30 mouse cellular contexts compared by ENCODE assay signal in the genomic region with DNA sequence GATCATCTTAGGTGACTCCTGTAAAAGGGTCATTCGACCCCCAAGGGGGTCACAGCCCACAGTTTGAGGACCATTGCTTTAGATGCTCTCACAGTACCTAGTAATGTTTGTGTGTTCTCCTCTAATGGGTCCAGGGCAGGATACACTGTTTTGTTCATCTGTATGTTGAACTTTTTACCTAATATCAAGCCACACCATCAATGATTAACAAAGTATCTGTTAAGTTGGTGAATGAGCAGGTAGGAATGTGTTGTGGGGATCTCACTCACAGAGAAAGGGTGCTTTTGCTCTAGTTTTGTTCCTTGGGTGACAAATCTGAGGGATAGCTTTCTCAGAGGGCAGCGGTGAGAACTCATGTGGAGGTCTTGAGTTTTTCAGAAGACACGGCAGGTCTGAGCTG.
DNase-seq lines count a peak whose midpoint lies in the region; ATAC-seq and TF ChIP-seq lines count a peak whose summit lies in the region.
"Had no signal": no experiment of that assay in that cellular context is flagged by ENCODE, and none has a peak within 500 bp of the region (broad histone marks: within the 10 kb centered on the region; RNA-seq: fewer than 3 reads in every experiment).

No protein-coding gene starts in this region.

- no peaks in the 10 kb centered on the region for H3K27me3 ChIP-seq in hindbrain, postnatal 0 days (ENCODE audit: insufficient read depth, low read length)
- no peaks in the 10 kb centered on the region for H3K27me3 ChIP-seq in hindbrain, embryonic 11.5 days (ENCODE audit: control insufficient read depth, insufficient read depth, low read length)
- no peaks in the 10 kb centered on the region; the same call in 1 of the 2 replicates for H3K27me3 ChIP-seq in kidney, embryonic 14.5 days (ENCODE audit: control insufficient read depth, insufficient read depth, low read length)
- H3K27me3 ChIP-seq in liver, postnatal 0 days (ENCODE audit: insufficient read depth, low read length) = no peaks in the 10 kb centered on the region
- no peaks in the 10 kb centered on the region for H3K27me3 ChIP-seq in liver, embryonic 11.5 days (replicated peaks; ENCODE audit: control insufficient read depth, insufficient read depth, low read length)
- H3K27me3 ChIP-seq: embryonic facial prominence, embryonic 15.5 days; forebrain, embryonic 12.5 days; heart, embryonic 15.5 days; hindbrain, embryonic 12.5 days; liver, embryonic 13.5 days; midbrain, embryonic 15.5 days had no signal

- H3K27ac ChIP-seq in hindbrain, postnatal 0 days = 0 out of 2 replicates have a peak overlapping the region, but pooled peaks have one; percentile 68
- H3K27ac ChIP-seq in hindbrain, embryonic 11.5 days (ENCODE audit: low read depth, low read length) = no peak overlapping the region
- H3K27ac ChIP-seq in kidney, embryonic 14.5 days (ENCODE audit: low read depth, low read length) = no peak overlapping the region
- peak overlapping the region; percentile 65 for H3K27ac ChIP-seq in liver, postnatal 0 days (ENCODE audit: low read depth)
- H3K27ac ChIP-seq in liver, embryonic 11.5 days (ENCODE audit: low read depth, low read length) = no peak overlapping the region
- H3K27ac ChIP-seq: embryonic facial prominence, embryonic 15.5 days; heart, embryonic 10.5 days; heart, embryonic 15.5 days; liver, embryonic 13.5 days; midbrain, embryonic 15.5 days; stomach, postnatal 0 days had no signal

- no peak overlapping the region for H3K4me3 ChIP-seq in hindbrain, postnatal 0 days (ENCODE audit: low read length)
- no peak overlapping the region for H3K4me3 ChIP-seq in hindbrain, embryonic 11.5 days (ENCODE audit: low read depth, low read length)
- H3K4me3 ChIP-seq in kidney, embryonic 14.5 days (ENCODE audit: low read length) = no peak overlapping the region
- no peak overlapping the region for H3K4me3 ChIP-seq in liver, postnatal 0 days (ENCODE audit: low read depth, low read length)
- H3K4me3 ChIP-seq in liver, embryonic 11.5 days (ENCODE audit: low read depth, low read length) = no peak overlapping the region
- H3K4me3 ChIP-seq: embryonic facial prominence, embryonic 10.5 days; embryonic facial prominence, embryonic 15.5 days; forebrain, embryonic 12.5 days; heart, embryonic 10.5 days; heart, embryonic 15.5 days; hindbrain, embryonic 12.5 days; liver, embryonic 13.5 days; midbrain, embryonic 10.5 days; midbrain, embryonic 15.5 days had no signal

- no peak for ATAC-seq in hindbrain, postnatal 0 days
- no peak for ATAC-seq in hindbrain, embryonic 11.5 days (ENCODE audit: low FRiP score)
- no peak for ATAC-seq in kidney, embryonic 14.5 days (ENCODE audit: low FRiP score, low TSS enrichment)
- ATAC-seq in liver, postnatal 0 days = peak; percentile 87
- ATAC-seq in liver, embryonic 11.5 days (replicated peaks; ENCODE audit: low FRiP score) = no peak
- ATAC-seq: forebrain, postnatal 0 days; inflammation-experienced regulatory T-cells, adult 6 months; midbrain, embryonic 15.5 days had no signal

- H3K4me2 ChIP-seq in hindbrain, postnatal 0 days (ENCODE audit: low read depth, low read length) = no peak overlapping the region
- H3K4me2 ChIP-seq in hindbrain, embryonic 11.5 days (replicated peaks; ENCODE audit: low read depth, low read length) = no peak overlapping the region
- no peak overlapping the region for H3K4me2 ChIP-seq in kidney, embryonic 14.5 days (replicated peaks; ENCODE audit: low read depth, low read length)
- peak overlapping the region; percentile 19; the same call in 1 of the 2 replicates for H3K4me2 ChIP-seq in liver, postnatal 0 days (ENCODE audit: low read depth, low read length)
- no peak overlapping the region for H3K4me2 ChIP-seq in liver, embryonic 11.5 days
- H3K4me2 ChIP-seq: embryonic facial prominence, embryonic 15.5 days; forebrain, embryonic 12.5 days; heart, embryonic 15.5 days; hindbrain, embryonic 12.5 days; liver, embryonic 13.5 days; lung, embryonic 14.5 days; midbrain, embryonic 15.5 days had no signal

- DNase-seq in hindbrain, postnatal 0 days (ENCODE audit: low spot score) = no peak
- no peak for DNase-seq in hindbrain, embryonic 11.5 days (ENCODE audit: low spot score)
- DNase-seq in kidney, adult 9 months = peak; percentile 74
- no peak for DNase-seq in liver, postnatal 0 days
- DNase-seq in liver, embryonic 11.5 days (ENCODE audit: low spot score) = no peak
- DNase-seq in lung, postnatal 10 days = no peak
- DNase-seq: adrenal gland, postnatal 10 days; cerebellum, adult 8-10 months; cerebellum, postnatal 25 days; forebrain, postnatal 0 days; gastrocnemius, postnatal 14 days; heart, adult 11 months; layer of hippocampus, adult 9-11 months; liver, embryonic 13.5 days; lung, embryonic 14.5 days; right cerebral cortex, adult 18-20 months; thymus, adult 18-20 months; thymus, postnatal 25 days had no signal

- H3K36me3 ChIP-seq in hindbrain, postnatal 0 days (ENCODE audit: insufficient read depth, low read length) = no peaks in the 10 kb centered on the region
- no peaks in the 10 kb centered on the region for H3K36me3 ChIP-seq in hindbrain, embryonic 11.5 days (ENCODE audit: control insufficient read depth, insufficient read depth, low read length)
- no peaks in the 10 kb centered on the region for H3K36me3 ChIP-seq in kidney, embryonic 14.5 days (ENCODE audit: control insufficient read depth, insufficient read depth, low read length)
- no peaks in the 10 kb centered on the region for H3K36me3 ChIP-seq in liver, postnatal 0 days (replicated peaks; ENCODE audit: insufficient read depth, low read length)
- H3K36me3 ChIP-seq in liver, embryonic 11.5 days (ENCODE audit: control insufficient read depth, insufficient read depth, low read length) = no peaks in the 10 kb centered on the region
- H3K36me3 ChIP-seq: embryonic facial prominence, embryonic 10.5 days; embryonic facial prominence, embryonic 15.5 days; forebrain, embryonic 12.5 days; G1E; heart, embryonic 10.5 days; heart, embryonic 15.5 days; hindbrain, embryonic 12.5 days; liver, embryonic 13.5 days; midbrain, embryonic 10.5 days; midbrain, embryonic 15.5 days had no signal

- no peak for TF ChIP-seq EP300 in liver, postnatal 0 days (IDR thresholded peaks at IDR 0.05; ENCODE audit: low read depth)

- no peaks in the 10 kb centered on the region for H3K9me3 ChIP-seq in hindbrain, postnatal 0 days (ENCODE audit: low read length)
- no peaks in the 10 kb centered on the region for H3K9me3 ChIP-seq in hindbrain, embryonic 11.5 days (ENCODE audit: control insufficient read depth, low read length)
- H3K9me3 ChIP-seq in kidney, embryonic 14.5 days (ENCODE audit: control insufficient read depth, low read length) = no peaks in the 10 kb centered on the region
- H3K9me3 ChIP-seq in liver, postnatal 0 days (ENCODE audit: low read length) = no peaks in the 10 kb centered on the region
- H3K9me3 ChIP-seq in liver, embryonic 11.5 days (ENCODE audit: control insufficient read depth, low read length) = no peaks in the 10 kb centered on the region
- H3K9me3 ChIP-seq: embryonic facial prominence, embryonic 10.5 days; embryonic facial prominence, embryonic 15.5 days; forebrain, embryonic 12.5 days; G1E; heart, embryonic 10.5 days; heart, embryonic 15.5 days; hindbrain, embryonic 12.5 days; liver, embryonic 13.5 days; midbrain, embryonic 10.5 days; midbrain, embryonic 15.5 days had no signal

- H3K9ac ChIP-seq in hindbrain, postnatal 0 days (replicated peaks; ENCODE audit: low read length) = no peak overlapping the region
- H3K9ac ChIP-seq in hindbrain, embryonic 11.5 days (ENCODE audit: low read depth, low read length) = no peak overlapping the region
- no peak overlapping the region for H3K9ac ChIP-seq in kidney, embryonic 14.5 days (ENCODE audit: low read depth, low read length)
- H3K9ac ChIP-seq in liver, postnatal 0 days (replicated peaks) = no peak overlapping the region
- H3K9ac ChIP-seq in liver, embryonic 11.5 days (ENCODE audit: low read depth, low read length) = no peak overlapping the region
- H3K9ac ChIP-seq: embryonic facial prominence, embryonic 15.5 days; forebrain, embryonic 12.5 days; forebrain, postnatal 0 days; heart, embryonic 15.5 days; hindbrain, embryonic 12.5 days; liver, embryonic 13.5 days; lung, embryonic 14.5 days; midbrain, embryonic 15.5 days had no signal

- TF ChIP-seq CTCF in hindbrain, postnatal 0 days (IDR thresholded peaks at IDR 0.05; ENCODE audit: low read depth) = no peak
- no peak for TF ChIP-seq CTCF in liver, postnatal 0 days (IDR thresholded peaks at IDR 0.05; ENCODE audit: low read depth)

- WGBS in hindbrain, postnatal 0 days = 73% methylated on average over 3 of the region's 3 CpGs
- 81% methylated on average over 3 of the region's 3 CpGs for WGBS in hindbrain, embryonic 11.5 days
- WGBS in kidney, embryonic 14.5 days = 84% methylated on average over 3 of the region's 3 CpGs
- WGBS in liver, postnatal 0 days (ENCODE audit: insufficient replicate concordance) = 63% methylated on average over 3 of the region's 3 CpGs
- WGBS in liver, embryonic 11.5 days = 77% methylated on average over 3 of the region's 3 CpGs

- peaks cover 22% of the 10 kb centered on the region; the same call in 1 of the 2 replicates for H3K4me1 ChIP-seq in hindbrain, postnatal 0 days (ENCODE audit: insufficient read depth, low read length)
- 0 out of 2 replicates have a peak, but pooled peaks cover 3% of the 10 kb centered on the region for H3K4me1 ChIP-seq in hindbrain, embryonic 11.5 days (replicated peaks; ENCODE audit: control insufficient read depth, insufficient read depth, low read length)
- H3K4me1 ChIP-seq in kidney, embryonic 14.5 days (ENCODE audit: control insufficient read depth, insufficient read depth, low read length) = 0 out of 2 replicates have a peak, but pooled peaks cover 4% of the 10 kb centered on the region
- H3K4me1 ChIP-seq in liver, postnatal 0 days (ENCODE audit: insufficient read depth) = peaks cover 8% of the 10 kb centered on the region; the same call in 1 of the 2 replicates
- H3K4me1 ChIP-seq in liver, embryonic 11.5 days (replicated peaks; ENCODE audit: control insufficient read depth, insufficient read depth, low read length) = no peaks in the 10 kb centered on the region
- H3K4me1 ChIP-seq: embryonic facial prominence, embryonic 15.5 days had no signal

Comparison
In these comparisons a context has a peak if more than half of its experiments do, and no peak if none do; other contexts are left out.
1. H3K27ac ChIP-seq: peak in hindbrain, postnatal 0 days (single experiment) and liver, postnatal 0 days (single experiment); none in hindbrain, embryonic 11.5 days (single experiment), kidney, embryonic 14.5 days (single experiment) and liver, embryonic 11.5 days (single experiment).